Mouse (Mus musculus) yolk sac, embryonic 10.5 days (tissue): ENCODE measurements around the gene Adgrf1.

Source experiments
- DNase-seq: peaks from one replicate; pipeline ENCODE4 v3.0.0-alpha.2; 2017; ENCODE audit warnings: low spot score

Adgrf1 gene

DNA sequence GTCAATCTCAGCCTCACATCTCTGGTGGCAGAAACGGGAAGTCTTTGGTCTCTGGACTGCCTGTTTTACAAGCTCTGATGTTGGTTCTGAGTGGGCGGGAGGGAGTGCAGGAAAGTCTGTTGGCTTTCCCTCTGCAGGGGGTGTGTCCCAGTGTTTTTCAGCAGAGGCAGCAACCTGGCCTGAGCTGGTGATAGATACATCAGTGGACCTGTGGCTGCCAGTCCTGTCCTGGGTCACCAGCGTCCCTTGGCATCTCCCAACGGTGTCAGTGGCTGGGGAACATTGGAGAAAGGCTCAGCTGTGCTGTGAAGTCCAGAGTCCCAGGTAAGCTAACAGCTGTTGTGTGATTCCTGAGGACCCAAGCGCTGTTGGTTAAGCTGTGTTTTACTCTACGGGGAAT is at the start of gene Adgrf1:
TSS of gene Adgrf1 (plus strand) at position 169 of the 400 bp plus-strand sequence.
- no peak for DNase-seq

DNA sequence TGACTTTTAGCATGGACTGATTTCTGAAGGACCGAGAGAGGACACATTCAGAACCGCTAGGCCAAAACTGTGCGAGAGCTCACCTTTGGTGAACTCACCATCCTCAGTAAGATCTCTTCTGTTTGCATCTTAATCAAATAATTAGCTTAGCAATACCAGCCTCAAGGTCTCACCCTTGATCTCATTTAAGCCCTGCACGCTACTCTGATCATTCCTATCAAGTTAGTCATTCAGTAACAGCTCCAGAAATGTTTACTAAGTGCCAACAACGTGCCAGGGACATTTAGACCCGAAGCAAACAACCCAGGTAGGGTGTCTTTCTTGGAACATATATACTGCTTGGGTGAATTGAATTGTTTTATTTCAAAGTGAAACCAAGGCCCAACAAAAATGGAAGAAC is 44.0 kb upstream of the Adgrf1 start:
- no peak for DNase-seq

DNA sequence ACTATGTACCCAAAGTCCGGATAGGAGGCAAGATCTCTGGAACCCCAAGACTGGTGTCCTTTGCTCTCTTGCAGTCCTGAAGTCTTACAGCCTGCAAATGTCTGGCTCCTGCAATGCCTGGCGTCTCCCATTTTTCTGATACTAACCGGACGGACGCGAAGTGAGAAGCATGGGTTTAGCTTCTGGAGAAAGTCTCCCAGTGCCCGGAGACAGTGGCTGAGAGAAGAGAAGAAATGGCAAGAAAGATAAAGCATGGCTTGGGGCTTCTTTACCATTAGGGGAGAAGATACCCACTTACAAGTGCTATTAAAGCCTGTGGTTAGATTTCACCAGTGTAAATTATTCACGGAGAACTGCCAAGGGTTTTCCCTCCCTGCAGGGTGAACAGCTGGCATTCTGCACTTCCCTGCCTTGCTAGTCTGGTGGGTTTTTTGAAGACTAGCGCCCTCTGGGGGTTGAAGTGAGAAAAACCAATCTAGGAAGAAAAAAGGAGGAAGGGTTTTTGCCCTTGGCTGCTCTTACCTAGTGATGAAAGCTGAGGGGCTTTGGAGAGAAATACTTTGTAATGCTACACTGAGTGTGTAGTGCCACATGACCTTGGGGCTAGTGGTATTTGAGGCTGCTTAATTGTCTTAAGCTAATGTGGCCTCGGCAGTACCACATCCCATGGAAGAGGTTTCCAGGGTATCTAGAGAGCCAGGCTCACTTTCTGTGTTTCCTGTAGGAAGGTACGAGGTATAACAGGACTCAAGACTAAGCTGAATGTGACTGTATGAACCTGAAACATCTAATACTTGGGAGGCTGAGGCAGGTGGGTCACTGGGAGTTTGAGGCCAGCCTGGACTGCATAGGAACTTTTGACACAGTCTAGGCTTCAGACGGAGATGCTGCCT is 40.3 kb upstream of the Adgrf1 start:
- DNase-seq, result peak; percentile 62

DNA sequence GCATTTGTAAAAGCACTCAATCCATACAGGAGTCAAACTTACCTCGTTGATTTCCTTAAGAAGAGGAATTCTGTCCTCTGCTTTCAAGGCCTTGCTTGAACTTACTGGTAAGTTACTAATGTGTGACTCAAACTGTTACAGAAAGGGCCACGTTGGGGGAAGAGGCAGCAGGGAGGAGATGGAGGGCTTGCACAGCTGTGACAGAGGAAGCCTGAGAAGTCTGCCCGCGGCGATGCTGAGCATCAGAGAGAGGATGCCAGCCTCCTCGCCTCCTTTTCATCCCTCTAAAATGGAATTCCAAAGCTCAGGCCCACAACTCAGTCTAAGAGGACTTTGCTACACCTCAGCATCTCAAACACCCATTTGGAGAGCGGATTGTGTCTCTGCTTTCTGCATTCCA is 39.3 kb upstream of the Adgrf1 start:
- DNase-seq, result no peak

DNA sequence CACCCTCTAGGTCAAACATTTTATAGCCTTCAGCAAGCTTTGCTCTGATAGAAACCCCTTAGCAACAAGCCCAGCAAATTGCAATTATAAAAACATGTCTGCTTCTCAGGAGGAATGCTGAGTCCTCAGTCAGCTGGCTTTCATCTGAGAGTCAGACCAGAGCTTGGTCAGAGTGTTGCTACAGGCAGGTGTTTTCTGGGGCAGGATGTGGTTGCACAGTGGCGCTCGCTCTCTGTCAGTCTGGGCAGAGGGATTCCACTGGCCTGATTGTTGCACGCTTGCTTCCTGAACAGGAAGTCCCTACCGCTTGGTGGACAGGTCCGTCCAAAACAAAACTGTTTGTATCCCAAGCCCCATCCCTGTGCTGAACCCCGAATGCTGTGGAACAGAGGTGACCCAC is 37.4 kb upstream of the Adgrf1 start:
- no peak for DNase-seq

DNA sequence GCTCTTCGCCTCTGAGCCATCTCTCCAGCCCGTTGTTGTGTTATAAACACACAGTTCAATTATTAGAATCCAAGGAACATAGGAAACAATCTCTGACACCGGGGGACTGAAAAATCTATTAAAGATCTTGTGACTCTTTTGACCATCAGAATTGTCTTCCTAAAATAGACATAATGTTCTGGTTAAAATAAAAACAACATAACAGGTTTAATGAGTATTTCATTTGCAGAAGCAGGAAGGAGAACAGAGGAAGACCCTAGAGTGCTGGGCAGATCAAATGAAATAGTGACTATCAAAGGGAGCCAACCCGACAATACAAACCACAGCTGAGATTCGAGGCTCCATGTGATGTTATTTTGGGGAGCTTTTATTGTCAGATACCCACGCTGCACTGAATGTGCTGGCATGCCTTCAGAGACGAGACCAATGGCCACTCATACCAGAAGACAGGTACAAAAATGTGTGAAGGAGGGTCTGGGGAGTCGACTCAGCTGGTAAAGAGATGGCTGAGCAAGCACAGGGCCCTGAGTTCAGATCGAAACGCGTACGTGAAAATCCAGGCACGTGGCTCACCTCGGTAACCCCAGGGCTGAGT is 33.4 kb upstream of the Adgrf1 start:
- DNase-seq, result no peak

DNA sequence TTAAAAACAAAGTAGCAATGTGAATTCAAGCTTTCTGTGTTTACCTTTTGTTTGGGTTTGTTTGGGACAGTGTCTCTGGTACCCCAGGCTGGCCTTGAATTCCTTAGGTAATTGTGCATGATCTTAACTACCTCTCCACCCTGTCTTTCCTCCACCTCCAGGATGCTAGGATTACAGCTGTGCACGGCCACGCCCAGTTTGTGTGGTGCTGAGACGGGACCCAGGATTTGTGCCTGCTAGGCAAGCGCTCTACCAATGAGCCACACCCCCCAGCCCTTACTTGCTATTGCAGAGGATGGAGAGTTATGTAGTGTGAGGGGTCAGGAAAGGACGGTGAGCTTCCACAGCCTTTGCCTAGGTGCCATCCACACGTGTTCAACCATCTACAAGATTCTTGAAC is 31.1 kb upstream of the Adgrf1 start:
- no peak for DNase-seq

DNA sequence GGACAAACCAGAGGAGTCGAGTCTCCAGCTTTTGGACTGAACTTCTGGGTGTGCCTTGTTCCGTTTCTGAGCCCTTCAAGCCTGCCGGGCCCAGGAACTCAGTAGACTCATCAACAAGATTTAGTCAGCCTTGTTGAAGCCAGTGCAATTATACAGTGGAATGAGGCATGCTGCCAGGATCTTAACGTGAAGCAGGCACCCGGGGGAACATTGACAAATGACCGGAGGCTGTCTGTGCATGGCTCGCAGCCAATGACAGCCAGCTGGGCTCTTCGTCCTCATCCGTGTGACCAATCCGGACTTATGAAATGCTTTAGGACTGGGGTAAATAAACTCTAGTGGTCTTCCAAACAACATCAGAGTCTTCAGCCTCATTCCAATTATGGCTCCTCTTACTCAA is 29.0 kb upstream of the Adgrf1 start:
- no peak for DNase-seq

DNA sequence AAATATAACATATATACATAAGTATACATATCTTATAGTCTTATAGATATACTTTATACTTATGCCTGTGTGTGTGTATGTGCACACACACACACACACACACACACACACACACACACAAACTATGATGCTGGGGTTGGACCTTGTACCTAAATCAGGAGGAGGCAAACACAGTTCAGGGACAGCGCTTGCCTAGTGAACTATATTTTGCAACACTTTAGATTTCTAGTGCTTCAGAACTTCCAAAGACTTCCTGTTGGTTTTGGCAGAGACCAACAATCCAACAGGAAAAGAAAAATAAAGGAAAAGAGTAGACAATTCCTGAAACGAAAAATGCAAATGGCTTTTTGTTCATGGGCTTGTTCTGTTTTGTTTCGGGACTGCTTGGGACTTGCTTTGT is 27.5 kb upstream of the Adgrf1 start:
- DNase-seq, result no peak

DNA sequence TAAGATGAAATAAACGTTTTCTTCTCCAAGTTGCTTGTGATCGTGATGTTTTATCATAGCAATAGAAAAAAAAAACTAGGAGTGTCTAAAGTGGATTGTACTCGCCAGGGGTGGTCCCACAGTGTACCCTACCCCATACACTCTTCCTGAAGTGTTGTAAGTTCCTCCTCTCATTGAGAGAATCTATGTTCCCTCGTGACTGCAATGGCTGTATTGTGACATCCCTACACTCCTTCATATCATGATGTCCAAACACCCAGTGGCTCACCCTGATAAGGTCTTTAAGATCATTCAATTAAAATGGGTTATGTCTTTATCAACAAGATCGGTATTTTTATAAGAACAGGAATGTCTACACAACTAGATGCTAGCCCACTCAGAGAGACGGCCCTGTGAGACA is 24.8 kb upstream of the Adgrf1 start:
- DNase-seq, result no peak

DNA sequence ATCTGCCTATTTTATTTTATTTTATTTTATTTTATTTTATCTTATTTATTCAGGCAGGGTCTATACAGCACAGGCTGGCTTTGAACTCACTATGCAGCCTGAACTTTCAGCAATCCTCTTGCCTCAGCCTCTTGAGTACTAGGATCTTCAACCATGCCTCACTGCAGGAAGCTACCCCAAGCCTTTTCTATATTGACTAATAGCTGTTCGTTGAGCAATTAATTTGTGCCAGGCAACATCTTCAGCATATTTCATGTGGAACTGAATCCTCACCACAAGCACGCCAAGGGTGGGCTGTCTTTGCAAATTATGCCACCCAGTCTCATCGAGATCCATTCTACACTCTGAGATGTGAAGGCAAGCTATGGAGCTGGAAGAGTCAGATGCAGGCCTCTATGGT is 22.9 kb upstream of the Adgrf1 start:
- DNase-seq, result no peak

DNA sequence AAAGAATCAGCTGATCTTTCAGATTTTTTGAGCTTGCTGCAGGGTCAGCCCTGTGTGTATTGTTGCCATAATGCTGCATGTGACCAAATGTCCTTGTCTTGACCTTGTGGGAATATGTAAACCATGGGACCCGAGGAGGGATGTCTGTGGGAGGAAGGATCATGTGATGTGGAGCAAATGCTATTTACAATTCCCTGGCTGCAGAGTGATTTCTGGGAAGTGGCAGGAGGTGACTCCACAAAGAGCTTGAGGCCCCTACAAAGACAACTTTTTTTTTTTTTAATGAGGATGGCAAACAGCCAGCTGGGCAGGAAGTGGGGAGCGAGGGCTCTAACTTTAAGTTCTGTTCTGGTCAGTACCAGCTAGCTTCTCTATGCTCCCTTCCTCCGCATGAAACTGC is 20.5 kb upstream of the Adgrf1 start:
- peak; percentile 10 for DNase-seq

DNA sequence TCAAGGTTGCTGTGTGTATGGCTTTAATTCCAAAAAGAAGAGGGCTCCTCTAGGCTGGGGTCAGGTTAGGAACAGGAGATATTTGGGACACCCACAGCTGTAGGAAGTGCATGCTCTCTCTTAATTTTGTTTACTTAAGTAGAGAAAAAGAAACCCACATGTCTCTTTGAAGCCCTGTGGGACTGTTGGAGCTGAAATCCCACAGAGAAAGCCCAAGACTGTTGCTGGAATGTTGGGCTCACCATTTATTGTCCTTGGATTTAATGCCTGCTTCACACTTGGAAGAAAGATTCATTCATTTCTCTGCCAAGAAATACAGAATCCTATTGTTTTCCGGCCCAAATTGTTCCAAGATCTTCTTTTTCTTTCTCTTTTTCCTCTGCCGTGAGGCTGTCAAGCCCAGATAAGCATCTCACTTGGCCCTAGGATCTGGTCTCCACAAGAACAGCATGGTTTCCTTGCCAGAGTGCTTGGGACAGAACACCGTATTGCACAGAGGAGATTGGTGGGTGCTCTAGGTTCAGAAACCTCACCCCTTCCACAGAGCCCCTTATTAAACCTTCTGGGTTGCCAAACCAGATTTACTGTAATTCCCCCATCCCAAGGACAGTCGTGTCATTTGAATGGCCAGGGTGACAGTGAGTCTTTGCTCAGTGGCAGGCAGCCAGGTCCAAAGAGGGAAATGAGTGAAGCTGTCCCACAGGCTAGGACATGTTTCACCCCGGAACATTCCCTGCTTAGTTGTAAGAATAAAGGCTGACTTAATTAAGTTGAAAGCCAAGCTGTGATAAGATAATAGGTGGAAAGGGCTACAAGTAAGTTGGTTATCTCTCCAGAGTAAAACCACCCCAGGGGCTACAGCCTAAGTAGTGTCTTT is 18.6 kb upstream of the Adgrf1 start:
- DNase-seq, result no peak

DNA sequence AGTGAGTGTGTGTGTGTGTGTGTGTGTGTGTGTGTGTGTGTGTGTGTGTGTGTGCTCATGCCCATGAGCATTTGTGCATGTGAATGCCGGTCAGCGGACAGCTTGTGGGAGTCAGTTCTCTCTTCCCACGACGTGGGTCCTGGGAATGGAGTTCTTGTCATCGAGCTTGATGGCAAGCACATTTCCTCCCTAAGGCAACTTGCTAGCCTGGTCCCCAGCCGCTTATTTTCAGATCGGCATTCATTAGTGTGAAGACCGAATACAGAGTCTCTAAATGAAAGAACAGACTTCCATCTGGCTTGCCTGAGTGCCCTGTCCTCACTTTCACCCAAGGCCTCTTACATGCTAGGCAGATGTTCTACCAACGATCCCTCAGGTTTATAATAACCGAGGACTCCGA is 17.3 kb upstream of the Adgrf1 start:
- no peak for DNase-seq

DNA sequence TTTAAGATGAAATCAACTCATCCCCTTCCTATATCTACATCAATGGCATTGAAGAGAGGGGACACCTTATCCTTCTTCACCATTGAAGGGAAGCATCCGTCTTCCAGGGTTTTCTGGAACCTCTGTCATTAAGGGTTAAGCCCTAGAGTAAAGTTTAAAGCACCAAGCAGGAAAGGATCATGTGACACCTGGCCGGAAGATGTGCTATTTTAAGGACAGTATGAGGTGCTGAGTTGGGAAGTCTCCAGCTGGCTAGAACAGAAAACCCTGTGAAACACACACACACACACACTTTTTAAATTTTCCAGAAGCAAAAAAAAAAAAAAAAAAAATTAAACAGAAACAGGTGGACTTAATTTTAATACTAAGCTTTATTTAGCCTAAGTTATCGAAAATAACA is 15.9 kb upstream of the Adgrf1 start:
- DNase-seq, result no peak

DNA sequence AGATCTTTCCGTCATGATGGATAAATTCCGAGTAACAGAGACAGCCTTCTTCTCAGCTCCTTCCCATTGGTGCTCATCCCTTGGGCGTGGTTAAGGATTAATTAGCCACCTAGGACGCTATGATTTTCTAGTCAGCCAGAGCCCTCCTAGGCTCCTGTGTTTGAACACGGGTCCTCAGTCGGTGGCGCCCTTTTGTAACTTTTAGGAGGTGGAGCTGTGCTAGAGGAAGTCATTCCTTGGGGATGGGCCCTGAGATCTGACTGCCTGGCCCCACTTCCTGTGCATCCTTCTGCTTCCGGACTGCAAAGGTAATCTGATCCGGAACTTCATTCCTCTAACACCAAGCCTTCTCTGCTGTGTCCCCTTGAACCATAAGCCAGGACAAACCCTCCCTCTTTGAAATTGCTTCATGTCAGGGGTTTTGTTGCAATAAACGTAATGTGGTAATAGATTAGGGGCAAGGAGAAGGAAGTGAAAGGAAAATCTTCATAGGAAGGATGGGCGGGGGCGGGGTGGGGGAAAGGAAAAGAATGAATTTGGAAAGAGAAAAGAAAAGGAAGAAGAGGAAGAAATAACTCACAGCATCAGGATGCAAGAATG is 13.5 kb upstream of the Adgrf1 start:
- DNase-seq, result no peak

DNA sequence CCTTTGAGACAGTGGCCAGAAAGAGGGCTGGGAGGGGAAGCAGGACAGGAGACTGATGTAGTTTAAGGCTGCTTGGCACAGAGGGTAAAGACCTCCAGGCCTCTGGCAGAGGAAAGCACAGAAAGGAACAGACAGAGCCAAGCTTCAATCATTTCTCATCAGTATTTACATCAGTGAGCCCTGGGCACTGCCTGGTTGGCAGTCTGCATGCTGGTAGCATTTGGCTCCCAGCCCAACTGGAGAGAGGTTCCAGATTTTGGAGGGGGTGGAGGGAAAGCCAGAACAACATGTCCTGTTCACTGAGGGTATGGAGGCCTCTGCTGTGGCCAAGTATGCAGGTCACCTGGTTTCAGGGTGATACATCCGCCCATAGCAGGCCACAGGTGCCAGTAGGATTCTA is 12.4 kb upstream of the Adgrf1 start:
- DNase-seq, result no peak

DNA sequence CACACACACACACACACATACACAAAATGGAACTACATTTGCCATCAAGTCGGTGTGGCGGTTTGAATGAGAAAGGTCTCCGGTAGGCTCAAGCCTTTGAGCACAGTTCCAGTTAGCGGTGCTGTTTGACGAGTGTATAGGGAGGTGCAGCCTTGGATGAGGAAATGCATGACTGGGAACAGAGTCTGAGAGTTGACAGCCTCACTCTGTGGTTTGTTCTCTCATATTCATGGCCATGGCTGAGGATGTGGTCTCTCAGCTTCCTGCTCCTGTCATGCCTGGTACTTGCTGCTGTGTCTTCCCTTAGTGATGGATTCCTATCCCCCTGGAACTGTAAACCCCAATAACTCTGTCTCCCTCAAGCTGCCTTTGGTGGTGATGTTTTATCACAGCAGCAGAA is 8.2 kb upstream of the Adgrf1 start:
- DNase-seq, result no peak

DNA sequence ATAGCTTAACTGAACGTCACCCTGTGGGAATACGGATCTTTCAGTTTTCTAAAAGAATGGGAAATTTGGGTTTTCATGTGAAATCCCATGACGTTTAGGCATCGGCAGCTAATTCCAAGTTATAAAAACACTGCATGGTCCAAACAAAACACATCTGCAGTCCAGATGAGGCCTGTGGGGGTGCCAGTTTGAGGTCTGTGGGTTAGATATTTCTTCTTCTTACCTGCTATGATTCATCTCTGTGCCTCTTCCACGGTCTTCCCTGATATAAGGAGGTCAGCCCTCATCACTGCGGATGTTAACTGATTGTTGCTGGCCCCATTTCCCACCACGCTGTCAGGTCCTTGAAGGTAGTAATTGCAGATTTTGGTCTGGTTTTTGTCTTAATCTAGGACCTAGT is 5.4 kb upstream of the Adgrf1 start:
- DNase-seq, result no peak

DNA sequence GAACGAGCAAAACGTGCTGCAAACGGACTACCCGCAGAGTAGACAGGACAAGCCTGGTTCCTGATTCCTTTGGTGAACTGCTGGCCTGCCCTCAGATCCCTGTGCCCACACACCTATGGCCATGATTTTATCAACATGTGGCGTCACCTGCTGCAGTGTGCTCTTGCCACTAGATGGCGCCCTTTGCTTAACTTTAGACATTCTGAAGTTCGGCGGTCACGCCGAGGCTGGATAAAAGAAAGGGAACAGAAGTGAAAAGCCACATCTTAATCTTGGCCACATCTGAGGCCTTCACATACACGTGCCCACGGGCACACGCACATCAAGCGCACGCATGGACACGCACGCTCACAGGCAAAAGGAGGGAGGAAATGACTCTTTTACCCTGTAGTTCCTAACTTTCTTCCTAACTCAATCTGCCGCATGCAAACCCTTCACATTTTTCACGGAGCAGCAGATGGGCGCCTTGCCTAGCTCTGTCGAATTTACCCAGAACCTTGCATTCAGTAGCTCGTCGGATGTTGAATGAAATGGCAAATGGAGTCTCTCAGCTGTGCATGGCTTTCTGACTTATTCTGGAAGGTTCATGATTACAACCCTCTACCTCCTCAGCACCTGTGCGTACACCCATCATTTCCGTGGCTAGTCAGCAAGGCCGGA is 4.8 kb upstream of the Adgrf1 start:
- DNase-seq, result peak; percentile 49

DNA sequence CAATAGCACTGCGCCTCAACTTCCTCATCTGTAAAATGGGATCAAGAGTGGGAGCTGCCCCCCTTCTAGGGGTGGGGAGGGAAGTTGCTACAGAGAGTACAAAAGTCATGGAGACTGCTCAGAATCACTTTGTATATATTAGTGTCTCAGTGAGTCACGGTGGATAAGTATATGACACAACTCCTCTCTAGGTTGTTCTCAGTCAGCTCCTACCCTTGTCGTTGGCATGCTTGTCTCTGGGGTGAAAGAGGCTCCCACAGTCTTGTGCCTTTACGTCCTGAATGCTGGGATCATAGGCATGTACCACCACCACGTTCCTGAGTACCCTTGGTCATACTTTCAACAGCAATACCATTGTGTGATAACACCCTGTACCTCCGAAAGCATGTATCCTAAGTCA is 4.2 kb upstream of the Adgrf1 start:
- no peak for DNase-seq

DNA sequence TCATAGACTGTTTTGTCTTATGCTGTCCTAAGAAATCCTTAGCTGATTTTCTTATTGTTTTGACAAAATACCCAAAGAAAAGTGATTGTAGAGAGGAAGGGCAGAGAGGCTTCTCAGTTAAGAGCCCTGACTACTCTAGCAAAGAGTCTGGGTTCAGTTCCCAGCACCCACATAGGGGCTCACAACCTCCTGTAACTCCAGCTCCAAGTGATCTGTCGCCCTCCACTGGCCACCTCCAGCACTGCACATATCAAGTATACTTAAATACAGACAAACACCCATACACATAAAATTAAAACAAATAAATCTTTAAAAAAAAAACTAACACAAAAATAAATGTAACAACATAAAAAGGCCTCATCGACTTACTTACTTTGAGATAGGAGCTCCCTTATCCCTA is 3.5 kb upstream of the Adgrf1 start:
- DNase-seq, result no peak
